Mouse (Mus musculus) neural tube, embryonic 11.5 days (tissue): ENCODE measurements at regions not wholly inside any gene's neighbourhood (a gene's known extent, or its start where the extent isn't known, plus 50 kb on each side); places are given as distances from the start of the nearest gene placed in this dataset.

Source experiments
- ATAC-seq: fragments of 200-750 bp; cut with Nextera tagmentation; 2 replicates; pipeline ENCODE4 v1.8.0; 2017; ENCODE audit warnings: moderate number of reproducible peaks, mild to moderate bottlenecking, moderate TSS enrichment, moderate library complexity; ENCODE audit not compliant: insufficient read depth, low FRiP score, low TSS enrichment
- DNase-seq: peaks from one replicate; pipeline ENCODE4 v3.0.0-alpha.2; 2015; ENCODE audit warnings: low spot score
- H3K27ac ChIP-seq: fragments of 300-500 bp; sonication (generic); 2 replicates; pipeline ENCODE4 v1.5.1; 2014; ENCODE audit warnings: low read depth, mild to moderate bottlenecking, low read length
- H3K27me3 ChIP-seq: fragments of 300-500 bp; sonication (generic); 2 replicates; pipeline ENCODE4 v1.6.1; 2014; ENCODE audit warnings: mild to moderate bottlenecking, low read length, mixed read lengths; ENCODE audit not compliant: control insufficient read depth, insufficient read depth
- H3K36me3 ChIP-seq: fragments of 300-500 bp; sonication (generic); 2 replicates; pipeline ENCODE4 v1.6.1; 2014; ENCODE audit warnings: mild to moderate bottlenecking, low read length, moderate library complexity, mixed read lengths; ENCODE audit not compliant: control insufficient read depth, insufficient read depth
- H3K4me1 ChIP-seq: fragments of 300-500 bp; sonication (generic); 2 replicates; pipeline ENCODE4 v1.6.1; 2014; ENCODE audit warnings: low read length, mixed read lengths; ENCODE audit not compliant: control insufficient read depth, insufficient read depth
- H3K4me2 ChIP-seq: fragments of 300-500 bp; sonication (generic); 2 replicates; pipeline ENCODE4 v1.6.1; 2014; ENCODE audit warnings: low read depth, mild to moderate bottlenecking, moderate library complexity
- H3K4me3 ChIP-seq: fragments of 300-500 bp; sonication (generic); 2 replicates; pipeline ENCODE4 v1.5.1; 2014; ENCODE audit warnings: low read depth, low read length
- H3K9ac ChIP-seq: fragments of 300-500 bp; sonication (generic); 2 replicates; pipeline ENCODE4 v1.6.1; 2014; ENCODE audit warnings: mild to moderate bottlenecking, low read length
- H3K9me3 ChIP-seq: fragments of 300-500 bp; sonication (generic); 2 replicates; pipeline ENCODE4 v1.6.1; 2016; ENCODE audit warnings: low read length; ENCODE audit not compliant: control insufficient read depth
- WGBS: fragments of 180-500 bp; shearing (Covaris S2); extraction: QIAGEN DNeasy Blood & Tissue Kit; methylation state at CpG from one replicate; pipeline ENCODE4 v1.1.7; 2014; 5-methylcytosine and 5-hydroxymethylcytosine counted together

DNA sequence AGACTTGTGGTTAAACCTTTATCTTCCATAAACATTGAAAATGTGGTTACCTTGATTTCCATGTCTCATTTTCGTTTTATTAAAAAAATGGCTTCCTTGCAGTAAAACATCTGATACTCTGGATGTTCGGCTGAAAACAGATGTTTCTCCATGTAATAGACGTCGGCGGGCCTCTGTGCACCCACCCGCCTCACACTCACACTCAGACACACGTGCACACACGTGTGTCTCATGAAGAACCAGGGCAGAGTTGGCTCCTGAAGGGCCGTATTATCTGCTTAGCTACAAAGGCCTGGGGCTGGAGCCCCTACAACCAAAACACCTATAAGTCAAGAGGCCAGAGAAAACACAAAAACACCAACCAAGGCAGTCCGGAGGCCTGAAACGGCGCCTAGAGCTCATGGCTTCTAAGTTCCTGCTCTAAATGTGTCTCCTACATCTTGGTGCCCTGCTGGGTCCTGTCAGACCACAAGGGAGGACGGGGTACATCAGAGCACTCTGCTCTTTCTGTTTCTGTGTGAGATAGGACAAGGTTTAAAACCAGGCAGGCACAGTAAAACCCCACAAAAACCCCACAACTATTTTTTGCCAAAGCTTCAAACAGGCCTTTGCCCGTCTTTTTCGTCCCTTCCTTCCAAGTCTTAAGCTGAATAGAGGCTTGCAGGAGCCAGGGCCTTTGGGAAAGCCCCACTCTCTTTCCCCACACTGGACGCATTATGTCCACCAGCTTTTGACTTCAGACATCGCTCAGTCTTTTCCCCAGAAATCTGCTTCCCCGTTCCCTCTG lies 201.9 kb upstream of the Six2 start:
- Histone ChIP-seq H3K9ac (no peak overlapping the region), H3K27ac (no peak overlapping the region), H3K27me3 (no peaks in the 10 kb centered on the region), H3K4me2 (no peak overlapping the region), H3K4me3 (no peak overlapping the region), H3K9me3 (no peaks in the 10 kb centered on the region), H3K36me3 (no peaks in the 10 kb centered on the region), H3K4me1 (no peaks in the 10 kb centered on the region)
- WGBS: 82% methylated on average over 18 of the region's 18 CpGs
- ATAC-seq (no peak), DNase-seq (no peak)

- Histone ChIP-seq H3K9me3 (no peaks in the 10 kb centered on the region), H3K4me1 (no peaks in the 10 kb centered on the region), H3K36me3 (no peaks in the 10 kb centered on the region), H3K27ac (no peak overlapping the region), H3K9ac (no peak overlapping the region), H3K4me2 (no peak overlapping the region), H3K27me3 (no peaks in the 10 kb centered on the region), H3K4me3 (no peak overlapping the region)
- DNase-seq: no peak
- 88% methylated on average over 10 of the region's 10 CpGs for WGBS
- no peak for ATAC-seq
These were observed 200.7 kb upstream of the Six2 start for GRCm38 (mm10) chr17:85888568-85889398.

DNA sequence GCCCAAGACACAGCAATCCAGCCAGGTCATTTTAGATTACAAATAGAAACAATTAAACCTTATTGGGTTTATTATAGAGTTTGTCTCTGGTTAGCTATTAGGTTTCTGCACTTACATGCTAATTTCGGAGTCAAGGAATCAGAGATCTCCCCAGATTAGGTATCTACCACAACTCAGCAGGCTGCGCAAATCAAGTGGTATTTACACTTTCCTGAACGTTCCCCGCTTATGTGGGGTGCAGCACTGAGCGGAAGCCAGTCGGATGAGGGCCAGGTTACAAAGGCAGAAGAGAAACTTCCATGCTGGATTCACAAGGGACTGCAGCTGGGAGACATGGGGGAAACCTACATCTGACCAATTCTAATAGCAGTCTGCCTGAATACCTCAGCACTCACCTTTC lies 198.6 kb upstream of the Six2 start:
- ATAC-seq (no peak), DNase-seq (no peak)
- H3K4me3 ChIP-seq: no peak overlapping the region
- no peak overlapping the region for H3K27ac ChIP-seq
- no peak overlapping the region for H3K9ac ChIP-seq
- WGBS: 89% methylated on average over 6 of the region's 6 CpGs
- H3K4me1 ChIP-seq: no peaks in the 10 kb centered on the region
- H3K9me3 ChIP-seq: no peaks in the 10 kb centered on the region
- H3K4me2 ChIP-seq: no peak overlapping the region
- no peaks in the 10 kb centered on the region for H3K27me3 ChIP-seq
- H3K36me3 ChIP-seq: no peaks in the 10 kb centered on the region

DNA sequence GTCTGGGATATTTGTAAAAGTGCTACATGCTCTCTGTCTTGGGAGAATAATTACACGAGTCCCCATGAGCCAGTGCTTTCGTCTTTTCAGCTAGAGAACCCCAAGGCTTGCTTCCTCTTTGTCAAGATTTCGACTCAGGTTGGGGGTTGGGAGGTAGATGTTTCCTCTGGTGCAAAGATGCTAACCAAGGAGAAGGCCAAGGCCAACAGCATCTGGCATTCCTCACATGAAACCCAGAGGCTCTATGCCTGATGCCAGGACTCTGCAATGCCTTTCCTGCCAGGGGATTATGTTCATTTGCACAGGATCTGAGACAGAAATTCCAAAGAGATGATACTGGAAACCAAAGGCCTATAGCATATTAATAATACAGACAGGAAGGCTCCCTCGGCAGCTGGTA lies 198.2 kb upstream of the Six2 start:
- Histone ChIP-seq H3K4me1 (no peaks in the 10 kb centered on the region), H3K9me3 (no peaks in the 10 kb centered on the region), H3K4me3 (no peak overlapping the region), H3K27me3 (no peaks in the 10 kb centered on the region), H3K4me2 (no peak overlapping the region), H3K27ac (no peak overlapping the region), H3K36me3 (no peaks in the 10 kb centered on the region), H3K9ac (no peak overlapping the region)
- 72% methylated on average over 4 of the region's 4 CpGs for WGBS
- ATAC-seq: no peak
- no peak for DNase-seq

DNA sequence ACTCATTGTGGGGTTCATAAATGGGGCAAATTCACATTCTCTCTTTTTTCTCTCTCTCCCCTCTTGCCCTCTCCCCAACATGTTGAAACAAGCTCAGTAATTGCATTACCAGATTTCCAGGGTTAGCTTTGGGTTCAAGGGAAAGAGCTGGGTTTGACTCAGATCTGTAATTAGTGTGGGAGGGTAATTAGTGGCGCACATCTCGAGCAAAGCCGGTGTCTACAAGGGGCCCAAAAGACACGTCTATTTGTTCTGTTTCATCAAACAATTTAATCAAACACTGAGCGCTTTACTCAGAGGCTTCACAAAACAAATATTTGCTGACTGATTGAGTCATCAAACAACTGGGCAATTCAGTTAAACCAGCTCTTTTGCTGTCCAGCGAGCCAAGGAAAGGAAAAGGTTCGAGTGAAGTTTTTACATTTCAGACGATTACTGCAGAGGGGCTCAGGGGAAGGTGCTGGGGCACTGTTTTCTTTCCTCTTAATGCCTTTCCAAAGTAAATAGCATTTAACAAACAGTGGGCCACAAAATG lies 193.6 kb upstream of the Six2 start:
- Histone ChIP-seq H3K4me3 (no peak overlapping the region), H3K27me3 (no peaks in the 10 kb centered on the region), H3K36me3 (no peaks in the 10 kb centered on the region), H3K4me1 (no peaks in the 10 kb centered on the region), H3K9me3 (no peaks in the 10 kb centered on the region), H3K4me2 (no peak overlapping the region), H3K27ac (no peak overlapping the region), H3K9ac (no peak overlapping the region)
- DNase-seq (no peak), ATAC-seq (no peak)
- 50% methylated on average over 8 of the region's 8 CpGs for WGBS

- Histone ChIP-seq H3K27me3 (no peaks in the 10 kb centered on the region), H3K4me2 (no peak overlapping the region), H3K9me3 (no peaks in the 10 kb centered on the region), H3K9ac (no peak overlapping the region), H3K27ac (no peak overlapping the region), H3K4me3 (no peak overlapping the region), H3K4me1 (no peaks in the 10 kb centered on the region), H3K36me3 (no peaks in the 10 kb centered on the region)
- 74% methylated on average over 5 of the region's 5 CpGs for WGBS
- DNase-seq (no peak), ATAC-seq (no peak)
These were observed 193.0 kb upstream of the Six2 start for GRCm38 (mm10) chr17:85881046-85881445.

DNA sequence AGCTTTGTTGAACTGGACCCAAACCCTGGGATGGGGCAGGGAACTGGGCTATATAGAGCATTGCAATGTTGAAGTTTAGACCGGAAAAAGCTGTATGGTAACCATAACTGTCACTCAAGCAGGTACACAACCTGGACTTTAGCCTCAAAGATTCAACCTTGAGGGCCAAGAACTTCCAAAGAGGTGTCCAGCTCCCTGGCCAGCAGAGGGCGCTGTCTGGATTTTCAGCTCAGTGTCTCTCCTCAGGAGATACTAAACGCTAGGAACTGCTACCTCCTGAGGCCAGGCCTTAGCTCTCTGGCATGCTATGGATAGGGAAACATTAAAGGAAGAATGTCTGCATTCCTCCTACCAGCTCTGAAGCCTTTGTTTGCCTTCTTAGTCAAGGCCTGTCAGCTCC lies 189.4 kb upstream of the Six2 start:
- no peak overlapping the region for H3K4me2 ChIP-seq
- DNase-seq: no peak
- H3K36me3 ChIP-seq: no peaks in the 10 kb centered on the region

DNA sequence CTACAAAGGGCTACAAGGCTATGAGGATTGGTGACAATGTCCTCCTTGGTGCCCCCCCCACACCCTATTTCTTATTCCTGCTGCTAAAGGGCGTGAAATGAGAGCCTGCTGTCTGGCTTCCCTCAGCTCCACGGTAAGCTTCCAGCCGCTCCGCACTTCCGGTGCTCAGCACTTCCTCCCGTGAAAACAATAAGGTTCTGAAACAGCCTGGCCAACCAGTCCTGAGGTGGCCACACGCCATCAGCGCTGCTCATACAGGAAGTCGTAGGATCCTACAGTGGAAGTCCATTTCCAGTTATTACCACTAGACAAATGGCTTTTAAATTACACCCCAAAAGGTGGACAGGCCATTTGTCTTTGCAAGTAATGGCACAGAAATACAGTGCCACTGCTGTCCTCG lies 188.8 kb upstream of the Six2 start:
- H3K4me3 ChIP-seq: no peak overlapping the region
- no peaks in the 10 kb centered on the region for H3K36me3 ChIP-seq
- H3K4me2 ChIP-seq: no peak overlapping the region
- H3K9me3 ChIP-seq: no peaks in the 10 kb centered on the region
- 40% methylated on average over 10 of the region's 10 CpGs for WGBS
- no peak overlapping the region for H3K27ac ChIP-seq
- H3K27me3 ChIP-seq: 0 out of 2 replicates have a peak, but pooled peaks cover 2% of the 10 kb centered on the region
- H3K4me1 ChIP-seq: no peaks in the 10 kb centered on the region
- H3K9ac ChIP-seq: no peak overlapping the region
- DNase-seq (peak; percentile 58), ATAC-seq (no peak)

More for the DNA sequence above, 189.4 kb upstream of the Six2 start:
- H3K4me3 ChIP-seq: no peak overlapping the region
- WGBS: 40% methylated on average over 3 of the region's 3 CpGs
- no peaks in the 10 kb centered on the region for H3K9me3 ChIP-seq
- 0 out of 2 replicates have a peak, but pooled peaks cover 2% of the 10 kb centered on the region for H3K27me3 ChIP-seq
- H3K27ac ChIP-seq: no peak overlapping the region
- H3K9ac ChIP-seq: no peak overlapping the region
- ATAC-seq: no peak
- H3K4me1 ChIP-seq: no peaks in the 10 kb centered on the region
